Mouse (Mus musculus) spleen, postnatal 14 days (tissue): ENCODE measurements around the gene Otop3.

Experiments
- DNase-seq, 2 experiments: peaks; one replicate each; pipeline ENCODE4 v3.0.0; 2021 to 2022; ENCODE audit warnings: low spot score in 2 of 2

Otop3 gene

GRCm38 (mm10) chr11:115334531-115334930 is at the start of gene Otop3:
Gene Otop3, plus strand, starts transcription at chr11:115334731.
- no peak for DNase-seq

- no peak for DNase-seq
These were observed 49.2 kb upstream of the Otop3 start for GRCm38 (mm10) chr11:115285282-115285681.

DNA sequence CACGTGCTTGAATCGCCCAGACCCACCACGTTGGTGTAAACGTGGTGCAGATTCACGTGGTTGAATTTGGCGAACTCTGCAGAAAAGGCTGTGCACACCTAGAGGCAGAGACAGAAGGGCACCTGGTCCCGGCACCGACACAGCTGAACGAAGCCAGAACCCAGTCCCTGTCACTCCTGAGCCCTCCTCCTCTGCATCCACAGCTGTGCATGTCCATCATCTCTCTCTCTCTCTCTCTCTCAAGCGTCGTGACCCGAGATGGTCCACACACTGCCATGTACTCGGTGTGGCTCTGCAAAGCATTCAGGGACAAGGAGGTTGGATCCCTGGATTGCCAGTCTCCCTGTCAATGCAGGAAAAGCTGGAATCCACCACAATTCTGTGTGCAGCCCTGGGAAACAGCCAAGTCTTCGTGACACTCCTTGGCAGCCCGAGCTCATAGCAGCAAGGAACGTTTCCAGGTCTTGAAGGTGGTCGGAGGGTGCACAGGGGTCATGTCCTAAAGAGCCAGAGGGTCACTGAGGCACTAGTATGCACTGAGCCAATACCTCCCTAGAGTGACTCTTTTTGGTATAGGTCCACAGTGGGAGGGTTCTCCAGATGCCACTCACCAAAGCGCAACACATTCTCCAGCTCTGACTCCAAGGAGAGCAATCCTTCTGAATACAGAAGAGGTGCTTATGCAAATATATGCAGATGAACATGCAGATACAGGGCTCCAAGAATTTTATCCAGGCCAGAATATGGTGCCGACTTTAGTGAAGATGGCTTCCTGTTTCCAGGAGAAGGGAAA is 48.1 kb upstream of the Otop3 start:
- DNase-seq: no peak

DNA sequence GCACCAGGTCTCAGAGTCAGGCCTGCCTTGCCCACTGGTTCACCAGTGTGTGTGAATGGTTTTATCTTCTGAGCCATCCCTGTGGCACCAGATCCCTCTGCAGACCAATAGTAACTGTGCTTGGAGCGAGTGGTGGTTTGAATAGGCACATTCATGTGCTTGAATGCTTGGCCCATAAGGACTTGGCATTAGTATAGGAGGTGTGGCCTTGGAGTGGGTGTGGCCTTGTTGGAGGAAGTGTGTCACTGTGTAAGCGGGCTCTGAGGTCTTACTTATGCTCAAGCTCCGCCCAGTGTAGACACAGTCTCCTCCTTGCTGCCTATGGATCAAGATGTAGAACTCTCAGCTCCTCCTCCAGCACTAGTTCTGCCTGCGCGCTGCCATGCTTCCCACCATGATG is 47.1 kb upstream of the Otop3 start:
- DNase-seq: no peak

DNA sequence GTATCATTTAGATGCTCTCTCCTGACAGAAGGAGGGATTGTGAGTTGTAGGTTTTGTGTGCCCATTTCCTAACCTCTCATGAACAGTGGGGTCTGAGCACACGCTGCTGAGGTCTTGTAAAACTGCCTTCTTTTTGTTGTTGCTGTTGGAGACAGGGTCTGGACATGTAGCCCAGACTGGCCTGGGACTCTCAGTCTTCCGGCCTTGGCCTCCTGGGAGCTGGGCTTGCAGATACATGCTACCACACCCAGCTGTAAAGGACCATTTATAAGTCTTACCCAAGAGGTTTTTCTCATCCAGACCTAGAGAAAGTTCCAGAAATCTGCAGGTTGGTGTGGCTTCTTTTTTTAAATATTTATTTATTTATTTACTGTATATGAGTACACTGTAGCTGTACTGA is 46.2 kb upstream of the Otop3 start:
- no peak for DNase-seq

- DNase-seq: no peak
These were observed 44.6 kb upstream of the Otop3 start for GRCm38 (mm10) chr11:115289885-115290284.

DNA sequence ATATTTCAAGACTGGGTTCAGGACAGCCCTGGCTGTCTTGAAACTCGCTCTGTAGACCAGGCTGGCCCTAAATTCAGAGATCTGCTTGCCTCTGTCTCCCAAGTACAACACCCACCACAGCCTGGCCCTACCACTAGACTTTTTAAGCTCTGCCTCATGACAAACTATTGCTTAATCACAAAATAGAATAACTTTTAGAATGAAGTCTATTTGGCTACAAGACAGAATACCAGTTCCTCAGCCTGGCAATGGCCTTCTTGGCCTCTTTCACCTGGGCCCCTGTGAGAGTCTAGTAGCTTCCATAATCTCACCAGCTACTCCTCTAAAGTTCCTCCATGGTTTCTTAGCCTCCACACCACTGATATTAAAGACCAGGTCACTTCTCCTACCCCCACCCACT is 44.2 kb upstream of the Otop3 start:
- no peak for DNase-seq

- DNase-seq: no peak
These were observed 43.6 kb upstream of the Otop3 start for GRCm38 (mm10) chr11:115290919-115291318.

DNA sequence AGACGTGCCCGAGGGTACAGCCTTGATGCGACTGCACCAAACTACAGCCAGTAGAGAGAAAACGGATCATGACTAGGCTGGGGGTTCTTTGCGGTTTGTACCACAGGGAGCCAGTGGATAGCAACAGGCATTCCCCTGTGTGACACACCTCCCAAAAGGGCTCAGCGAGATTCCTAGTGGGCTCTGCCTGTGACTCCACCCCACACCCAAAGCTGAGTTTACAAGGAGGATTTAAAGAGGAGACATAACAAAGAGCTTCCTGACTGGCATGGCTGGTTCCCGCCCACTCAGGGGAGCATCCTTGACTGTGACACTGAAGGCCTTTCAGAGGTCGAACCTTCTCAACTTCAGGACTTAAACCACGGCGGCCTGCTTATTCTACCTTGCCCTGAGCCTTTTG is 43.0 kb upstream of the Otop3 start:
- no peak for DNase-seq

- DNase-seq: no peak
These were observed 41.7 kb upstream of the Otop3 start for GRCm38 (mm10) chr11:115292631-115293375.

DNA sequence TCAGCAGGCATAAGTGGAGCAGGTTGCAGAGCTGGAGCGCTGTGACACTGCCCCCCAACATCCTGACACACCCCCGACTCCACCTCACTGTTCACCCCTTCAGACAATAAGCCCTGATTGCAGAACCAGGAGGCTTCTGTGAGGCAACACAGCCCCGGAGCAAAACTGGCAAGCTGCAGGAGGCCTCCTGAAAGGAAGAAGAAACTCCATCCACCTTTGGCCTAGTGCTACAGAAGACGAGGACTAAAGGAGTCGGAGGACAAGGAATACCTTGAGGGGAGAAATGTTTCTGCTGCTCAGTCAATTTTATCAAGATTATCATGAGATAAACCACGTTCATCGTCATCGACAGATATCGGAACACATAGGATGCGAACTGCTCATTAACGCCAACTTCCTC is 38.6 kb upstream of the Otop3 start:
- DNase-seq: no peak

DNA sequence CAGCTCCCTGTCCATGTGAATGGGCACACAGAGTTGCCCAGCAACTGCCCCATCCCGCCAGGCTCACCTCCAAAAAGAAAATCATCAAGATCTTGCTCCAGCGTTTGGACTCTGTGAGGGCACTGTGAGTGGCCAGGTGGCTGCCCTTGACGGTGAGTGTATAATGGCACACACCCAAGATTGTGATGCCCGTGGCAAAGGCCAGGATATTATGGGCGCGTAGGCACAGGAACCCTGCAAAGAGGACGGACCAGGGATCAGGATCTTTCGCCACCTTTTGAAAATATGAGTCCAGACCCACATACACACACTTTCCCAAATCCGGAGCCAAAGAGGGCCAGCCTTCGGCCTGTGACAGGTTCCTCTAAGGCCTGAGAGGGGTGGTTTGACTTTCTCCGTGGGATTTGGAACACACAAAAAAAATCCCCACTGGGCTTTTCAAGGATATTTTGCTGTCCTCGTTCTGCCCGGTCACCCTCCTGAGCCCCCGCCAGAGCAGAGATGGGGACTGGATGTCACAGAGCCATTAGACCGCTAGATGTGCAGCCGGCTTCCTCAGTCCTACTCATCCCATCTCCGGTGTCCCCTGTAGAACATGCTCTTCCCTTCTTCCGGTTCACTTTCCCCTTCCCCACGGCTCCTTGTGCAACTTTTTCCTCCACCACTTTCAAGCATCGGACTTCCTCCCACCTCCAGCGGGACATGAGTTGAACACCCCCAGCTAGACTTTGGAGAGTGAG is 37.9 kb upstream of the Otop3 start:
- no peak for DNase-seq

GRCm38 (mm10) chr11:115297214-115297826 is 37.2 kb upstream of the Otop3 start, which contains the start of gene Fads6:
Gene Fads6, minus strand, starts transcription at chr11:115297663.
- no peak for DNase-seq

- no peak for DNase-seq
These were observed 36.4 kb upstream of the Otop3 start for GRCm38 (mm10) chr11:115298160-115298559.

GRCm38 (mm10) chr11:115300745-115301144 is 33.8 kb upstream of the Otop3 start:
- no peak for DNase-seq

GRCm38 (mm10) chr11:115301351-115301750 is 33.2 kb upstream of the Otop3 start:
- DNase-seq: no peak

DNA sequence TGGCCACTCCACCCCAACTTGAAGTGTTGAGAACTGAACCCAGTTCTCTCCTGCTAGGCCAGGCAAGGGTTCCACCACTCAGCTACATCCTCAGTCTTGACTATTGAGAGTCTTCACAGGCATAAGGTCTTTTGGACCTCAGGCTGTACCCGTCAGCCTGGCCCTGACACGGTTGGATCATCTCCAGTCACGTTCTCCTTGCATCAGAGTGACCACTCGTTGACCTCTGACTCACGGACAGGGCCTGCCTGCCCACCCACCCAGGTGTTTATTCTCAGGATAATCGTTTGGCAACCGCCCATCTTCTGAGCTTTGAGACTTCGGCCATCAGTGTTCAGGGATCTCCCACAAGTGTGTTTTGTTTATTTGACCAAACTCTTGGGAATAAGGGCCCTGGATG is 31.4 kb upstream of the Otop3 start:
- no peak for DNase-seq

- DNase-seq: no peak
These were observed 27.7 kb upstream of the Otop3 start, which contains the start of gene Otop2 for GRCm38 (mm10) chr11:115306863-115307262. Gene Otop2, plus strand, starts transcription at chr11:115307163.

DNA sequence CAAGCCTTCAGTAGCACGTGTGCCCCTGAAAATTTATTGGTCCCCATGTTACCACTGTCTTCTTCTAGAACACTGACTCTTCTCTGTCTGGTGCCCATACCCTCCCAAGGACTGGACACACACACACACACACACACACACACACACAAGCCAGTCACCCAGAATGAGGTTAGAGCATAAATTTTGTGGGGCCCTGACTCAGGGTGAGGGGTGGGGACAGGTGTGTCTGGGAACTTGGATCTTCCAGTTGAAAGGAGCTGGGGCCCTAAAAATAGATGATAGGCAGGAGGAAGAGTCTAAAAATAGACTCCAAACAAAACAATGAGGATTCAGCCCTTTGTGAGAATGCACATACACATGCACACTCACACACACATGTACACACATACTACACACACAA is 25.8 kb upstream of the Otop3 start:
- DNase-seq: no peak

DNA sequence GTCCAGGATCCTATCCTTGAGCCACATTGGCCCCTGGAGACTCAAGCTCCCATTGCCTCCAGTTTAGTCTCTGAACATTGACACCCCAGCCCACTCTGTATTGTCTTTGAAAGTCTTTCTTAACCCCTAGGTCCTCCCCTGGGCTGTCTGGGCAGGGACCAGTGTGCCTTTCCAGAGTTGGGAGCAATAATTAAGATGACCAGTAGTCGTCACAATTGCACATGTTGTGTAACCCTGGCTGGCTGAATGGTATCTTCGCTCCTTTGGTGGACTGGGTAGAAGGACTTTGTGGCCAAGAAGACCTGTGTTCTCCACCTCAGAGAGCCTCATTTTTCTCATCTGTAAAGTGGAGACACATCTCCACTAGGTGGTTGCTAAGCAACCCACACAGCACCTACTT is 20.3 kb upstream of the Otop3 start:
- DNase-seq: no peak

GRCm38 (mm10) chr11:115317204-115317603 is 17.3 kb upstream of the Otop3 start:
- no peak for DNase-seq
